Mouse (Mus musculus) heart, adult 2 months (tissue): ENCODE results near the gene Fgf11.

Experiments used
- CTCF ChIP-seq: fragments of 200-600 bp; IDR thresholded peaks from 2 replicates; pipeline ENCODE4 v1.8.1; 2022; ENCODE audit warnings: antibody characterized with exemption, mild to moderate bottlenecking, moderate library complexity
- EP300 ChIP-seq: fragments of 200-500 bp; IDR thresholded peaks from 2 replicates; pipeline ENCODE4 v1.6.1; 2011; ENCODE audit warnings: low read depth, low read length, control low read depth; ENCODE audit not compliant: insufficient read depth
- POLR2A ChIP-seq: fragments of 200-500 bp; IDR thresholded peaks from 2 replicates; pipeline ENCODE4 v1.6.1; 2011; ENCODE audit warnings: mild to moderate bottlenecking, low read depth, low read length, control low read depth; ENCODE audit not compliant: insufficient read depth

- TF ChIP-seq POLR2A: no peak
- TF ChIP-seq CTCF: no peak
- TF ChIP-seq EP300: no peak
Observed at GRCm38 (mm10) chr11:69776488-69776887, 25.2 kb downstream of the Fgf11 start.
